Mouse (Mus musculus) ZHBTc4 (cell line): Measurements from ENCODE around the gene Zfp821.
"Not testable (repeated sequence)": the region's sequence is repeated elsewhere in the genome, so short reads cannot be mapped to it uniquely, and the experiment has no call there.

ENCODE experiments used
- DNase-seq: peaks from one replicate; pipeline ENCODE4 v3.0.0-alpha.2; 2011; ENCODE audit warnings: low read depth, low spot score

The Zfp821 gene

GRCm38 (mm10) chr8:109712521-109712920 is 7.2 kb downstream of the Zfp821 start:
- DNase-seq: no peak

- DNase-seq: no peak
Measured at GRCm38 (mm10) chr8:109714961-109715360, 9.6 kb downstream of the Zfp821 start.

GRCm38 (mm10) chr8:109725106-109725505 is 19.8 kb downstream of the Zfp821 start:
- DNase-seq: no peak

GRCm38 (mm10) chr8:109731012-109731411 is 25.7 kb downstream of the Zfp821 start:
- no peak for DNase-seq

- no peak for DNase-seq
Measured at GRCm38 (mm10) chr8:109734018-109734417, 28.7 kb downstream of the Zfp821 start.

GRCm38 (mm10) chr8:109736819-109737218 is 31.5 kb downstream of the Zfp821 start:
- DNase-seq: no peak

GRCm38 (mm10) chr8:109737237-109738048 is 32.1 kb downstream of the Zfp821 start, which contains the start of gene Atxn1l:
Atxn1l (minus strand) TSS chr8:109737739.
- peak; percentile 91 for DNase-seq

- no peak for DNase-seq
Measured at GRCm38 (mm10) chr8:109738049-109738380, 32.7 kb downstream of the Zfp821 start.

- no peak for DNase-seq
Measured at GRCm38 (mm10) chr8:109747468-109748199, 42.3 kb downstream of the Zfp821 start.

GRCm38 (mm10) chr8:109750274-109750673 is 44.9 kb downstream of the Zfp821 start:
- DNase-seq: peak; percentile 34

GRCm38 (mm10) chr8:109750699-109751098 is 45.4 kb downstream of the Zfp821 start:
- DNase-seq: peak; percentile 51

- no peak for DNase-seq
Measured at GRCm38 (mm10) chr8:109751731-109752485, 46.6 kb downstream of the Zfp821 start.

- peak; percentile 58 for DNase-seq
Measured at GRCm38 (mm10) chr8:109754696-109755095, 49.4 kb downstream of the Zfp821 start.

- DNase-seq: not testable (repeated sequence)
Measured at GRCm38 (mm10) chr8:109755554-109755953, 50.2 kb downstream of the Zfp821 start.

GRCm38 (mm10) chr8:109756849-109757248 is 51.5 kb downstream of the Zfp821 start:
- no peak for DNase-seq

- DNase-seq: peak; percentile 77
Measured at GRCm38 (mm10) chr8:109759426-109759825, 54.1 kb downstream of the Zfp821 start.

GRCm38 (mm10) chr8:109760221-109760620 is 54.9 kb downstream of the Zfp821 start:
- no peak for DNase-seq

GRCm38 (mm10) chr8:109764031-109764430 is 58.7 kb downstream of the Zfp821 start:
- no peak for DNase-seq

GRCm38 (mm10) chr8:109766081-109766480 is 60.7 kb downstream of the Zfp821 start:
- DNase-seq: no peak

- no peak for DNase-seq
Measured at GRCm38 (mm10) chr8:109773154-109773553, 67.8 kb downstream of the Zfp821 start.
